ENCODE assay signal across 7 mouse cellular contexts in genomic region chr10:76468203-76469162, GRCm38 (mm10). TPM values are rescaled to one million over a fixed set of nuclear protein-coding genes. Genes with fewer than 3 reads are reported as not detected.
A peak's percentile ranks its signal among the peaks of the same experiment; 100 is the strongest.
DNase-seq lines count a peak whose midpoint lies in the region; ATAC-seq lines count a peak whose summit lies in the region.

Mcm3ap (plus strand) TSS chr10:76468927.
Ybey (minus strand) TSS chr10:76469114.

- peak within 1 kb of the TSS; percentile 81; the same call in 1 of the 2 replicates for H3K27ac ChIP-seq in intestine, embryonic 15.5 days
- peak within 1 kb of the TSS; percentile 92 for H3K27ac ChIP-seq in midbrain, embryonic 10.5 days (replicated peaks)

- intact Hi-C loops in gastrocnemius, postnatal 36 days (cut with DNase I), result loop anchor here (5.0 kb wide), 1 partner anchor 154 kb away; the partner anchor contains the start of gene Col6a2
- intact Hi-C loops in left cerebral cortex, postnatal 25 days (cut with DNase I), result loop anchor here (1.0 to 5.0 kb wide), 2 partner anchors 26 to 259 kb away; partner anchors contain the start of genes Col6a1 and Pcnt

- H3K4me2 ChIP-seq in intestine, embryonic 15.5 days (replicated peaks), result peak within 1 kb of the TSS; percentile 60

- H3K4me1 ChIP-seq in intestine, embryonic 15.5 days (replicated peaks), result 0 out of 2 replicates have a peak, but pooled peaks cover 5% of the 10 kb centered on the region
- H3K4me1 ChIP-seq in midbrain, embryonic 10.5 days, result peaks cover 11% of the 10 kb centered on the region

- peak; percentile 81 to 85 for DNase-seq in adrenal gland, adult 18-20 months (ENCODE audit: low spot score in 2 of 2)
- peak; percentile 94 for DNase-seq in embryo, embryonic 11 days
- peak; percentile 82 to 87 for DNase-seq in gastrocnemius, postnatal 36 days
- DNase-seq in left cerebral cortex, postnatal 25 days (ENCODE audit: low spot score in 2 of 2), result peak; percentile 89 to 94
- DNase-seq in midbrain, embryonic 10.5 days (ENCODE audit: low spot score), result peak; percentile 93
- peak; percentile 87 for DNase-seq in right cerebral cortex, postnatal 4 days

- H3K4me3 ChIP-seq in intestine, embryonic 15.5 days (replicated peaks), result peak within 1 kb of the TSS; percentile 75
- H3K4me3 ChIP-seq in midbrain, embryonic 10.5 days, result peak within 1 kb of the TSS; percentile 90

- no peaks in the 10 kb centered on the region for H3K27me3 ChIP-seq in intestine, embryonic 15.5 days (replicated peaks)
- no peaks in the 10 kb centered on the region for H3K27me3 ChIP-seq in midbrain, embryonic 10.5 days (ENCODE audit: low read depth, poor library complexity, severe bottlenecking)

- ATAC-seq in intestine, embryonic 15.5 days, result peak; percentile 97

- peak within 1 kb of the TSS; percentile 87 for H3K9ac ChIP-seq in intestine, embryonic 15.5 days

- no peaks in the 10 kb centered on the region for H3K9me3 ChIP-seq in intestine, embryonic 15.5 days
- no peaks in the 10 kb centered on the region for H3K9me3 ChIP-seq in midbrain, embryonic 10.5 days (replicated peaks)

- peaks cover 15% of the 10 kb centered on the region for H3K36me3 ChIP-seq in intestine, embryonic 15.5 days
- H3K36me3 ChIP-seq in midbrain, embryonic 10.5 days, result peaks cover 56% of the 10 kb centered on the region

- whole genome bisulfite sequencing in intestine, embryonic 15.5 days, result 2% methylated on average over 55 of the region's 55 CpGs
- 2% methylated on average over 55 of the region's 55 CpGs for WGBS in midbrain, embryonic 10.5 days

RNA-seq across cellular contexts. Expression of gene Mcm3ap, which starts in this region (rescaled TPM):
- total RNA-seq in adrenal gland, adult 18-20 months (2021), result 10 to 100 TPM; 23.0 to 27.5 TPM
- total RNA-seq in gastrocnemius, postnatal 36 days (2021), result 10 to 100 TPM; 14.5 to 17.6 TPM
- 37.3 and 42.1 TPM in 2 replicates for polyA plus RNA-seq in intestine, embryonic 15.5 days (2015; fragmentation: Nextera tagmentation; extraction: Ambion mirVana)
- 10 to 100 TPM; 51.1 to 56.9 TPM for total RNA-seq in left cerebral cortex, postnatal 25 days (2021)
- 70.1 and 80.0 TPM in 2 replicates for polyA plus RNA-seq in midbrain, embryonic 10.5 days (2016; fragmentation: Nextera tagmentation; extraction: Ambion mirVana)

RNA-seq across cellular contexts. Expression of gene Ybey, which starts in this region (rescaled TPM):
- 1 to 10 TPM; 2.4 to 2.5 TPM for total RNA-seq in adrenal gland, adult 18-20 months (2021)
- 1 to 10 TPM; 3.3 to 3.6 TPM for total RNA-seq in gastrocnemius, postnatal 36 days (2021)
- 5.3 and 5.5 TPM in 2 replicates for polyA plus RNA-seq in intestine, embryonic 15.5 days (2015; fragmentation: Nextera tagmentation; extraction: Ambion mirVana)
- total RNA-seq in left cerebral cortex, postnatal 25 days (2021), result 1 to 10 TPM; 3.8 to 4.4 TPM
- 10.1 and 11.1 TPM in 2 replicates for polyA plus RNA-seq in midbrain, embryonic 10.5 days (2016; fragmentation: Nextera tagmentation; extraction: Ambion mirVana)

Comparison
In these comparisons a context has a peak if more than half of its experiments do, and no peak if none do; other contexts are left out.
1. Peak in every context shown above with its lines: DNase-seq, ATAC-seq, H3K4me3 ChIP-seq and H3K27ac ChIP-seq.